Mouse (Mus musculus): ENCODE measurements around the gene Stx19. TPM values are rescaled to one million over a fixed set of nuclear protein-coding genes. Genes with fewer than 3 reads are reported as not detected.

The Stx19 gene
- polyA plus RNA-seq, 1 experiment from 2014 or later: 1.2 TPM

Small RNAs within 50 kb of the gene (microRNA-seq; reads per million reads assigned to microRNA genes)
- gene Gm25986: not detected

Other genes with a start within 250 kb of the Stx19 start
- 7.6 and 10.7 TPM in 2 replicates for gene Nsun3, start 27.9 kb upstream of the Stx19 start, polyA plus RNA-seq (2015; fragmentation: Nextera tagmentation; extraction: Ambion mirVana)
- gene Arl13b, start 32.4 kb downstream of the Stx19 start, polyA plus RNA-seq (2015; fragmentation: Nextera tagmentation; extraction: Ambion mirVana): 27.4 and 29.2 TPM in 2 replicates
- 48.1 and 49.3 TPM in 2 replicates for gene Pros1, start 39.6 kb downstream of the Stx19 start, polyA plus RNA-seq (2015; fragmentation: Nextera tagmentation; extraction: Ambion mirVana)